Mouse (Mus musculus): ENCODE data around the gene Sys1. TPM values are rescaled to one million over a fixed set of nuclear protein-coding genes. Genes with fewer than 3 reads are reported as not detected.
A peak's percentile ranks its signal among the peaks of the same experiment; 100 is the strongest.

The Sys1 gene
- polyA plus RNA-seq, 1 experiment from 2014 or later: 54.4 TPM

DNA sequence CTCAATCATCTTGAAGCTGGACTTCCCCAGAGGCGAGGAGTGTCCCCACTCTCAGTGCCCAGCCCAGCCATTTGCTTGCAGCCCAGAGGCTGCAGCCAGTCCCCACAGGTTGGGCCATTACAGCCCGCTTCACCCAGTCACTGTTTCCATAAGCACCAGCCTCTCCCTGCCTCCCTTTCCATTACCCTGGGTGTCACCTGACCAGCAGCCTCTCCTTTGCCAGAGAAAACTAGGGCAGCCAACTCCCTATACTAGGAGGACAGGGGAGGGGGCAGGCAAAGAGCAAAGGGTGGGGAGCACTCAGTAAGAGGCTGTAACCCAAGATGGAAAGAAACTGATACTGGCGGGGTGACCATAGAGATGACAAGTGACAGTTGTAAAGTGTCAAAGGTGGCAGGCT, 19.8 kb upstream of the Sys1 start:
- WGBS: 41% methylated on average over 3 of the region's 3 CpGs
- Histone ChIP-seq H3K27me3 (ENCODE audit: low read depth, poor library complexity, severe bottlenecking) (peaks cover 43% of the 10 kb centered on the region), H3K4me1 (peaks cover 87% of the 10 kb centered on the region), H3K4me3 (peak overlapping the region; percentile 24; the same call in 1 of the 2 replicates), H3K27ac (peak overlapping the region; percentile 77), H3K9me3 (replicated peaks) (no peaks in the 10 kb centered on the region), H3K36me3 (no peaks in the 10 kb centered on the region)
- DNase-seq (ENCODE audit: low spot score): no peak

DNA sequence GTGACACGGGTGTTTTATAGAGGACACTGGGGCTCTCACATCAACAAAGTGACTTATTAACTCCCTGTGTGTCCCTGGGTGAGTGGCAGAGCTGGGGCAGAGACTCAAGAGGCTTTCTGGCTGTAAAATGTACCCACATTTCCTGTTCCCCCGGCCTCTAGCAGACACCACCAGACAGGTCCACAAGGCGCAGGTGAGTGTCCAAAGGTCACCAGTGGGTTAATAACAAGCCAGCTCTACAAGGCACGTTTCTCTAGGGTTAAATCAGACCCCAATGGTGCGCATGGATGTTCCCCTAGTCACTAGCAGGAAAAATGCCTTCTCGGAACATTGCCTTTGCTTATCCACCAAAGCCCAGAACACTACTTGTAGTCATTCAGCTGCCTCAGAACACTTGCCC, 19.1 kb upstream of the Sys1 start:
- Histone ChIP-seq H3K4me3 (no peak overlapping the region), H3K9me3 (replicated peaks) (no peaks in the 10 kb centered on the region), H3K4me1 (peaks cover 87% of the 10 kb centered on the region), H3K27me3 (ENCODE audit: low read depth, poor library complexity, severe bottlenecking) (peaks cover 46% of the 10 kb centered on the region), H3K27ac (no peak overlapping the region), H3K36me3 (no peaks in the 10 kb centered on the region)
- no peak for DNase-seq (ENCODE audit: low spot score)
- WGBS: 68% methylated on average over 6 of the region's 6 CpGs

DNA sequence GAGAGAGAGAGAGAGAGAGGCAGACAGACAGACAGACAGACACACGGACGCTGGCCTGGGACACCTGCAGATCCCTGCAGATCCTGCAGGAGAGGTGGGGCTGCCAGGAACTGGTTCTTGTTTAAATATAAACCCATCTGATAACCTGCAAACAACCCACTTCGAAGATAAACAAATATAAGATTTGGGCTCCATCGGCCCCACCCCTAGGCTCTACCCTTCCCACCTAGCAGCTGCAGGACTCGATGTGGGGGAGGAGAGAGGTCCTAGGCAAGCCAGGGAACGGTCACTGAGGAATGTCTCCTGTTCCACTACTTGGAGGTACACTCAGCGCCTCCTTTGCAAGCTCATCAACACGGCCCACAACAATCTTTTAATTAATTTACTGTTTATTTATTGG, 18.5 kb upstream of the Sys1 start:
- H3K4me1 ChIP-seq: peaks cover 87% of the 10 kb centered on the region

DNA sequence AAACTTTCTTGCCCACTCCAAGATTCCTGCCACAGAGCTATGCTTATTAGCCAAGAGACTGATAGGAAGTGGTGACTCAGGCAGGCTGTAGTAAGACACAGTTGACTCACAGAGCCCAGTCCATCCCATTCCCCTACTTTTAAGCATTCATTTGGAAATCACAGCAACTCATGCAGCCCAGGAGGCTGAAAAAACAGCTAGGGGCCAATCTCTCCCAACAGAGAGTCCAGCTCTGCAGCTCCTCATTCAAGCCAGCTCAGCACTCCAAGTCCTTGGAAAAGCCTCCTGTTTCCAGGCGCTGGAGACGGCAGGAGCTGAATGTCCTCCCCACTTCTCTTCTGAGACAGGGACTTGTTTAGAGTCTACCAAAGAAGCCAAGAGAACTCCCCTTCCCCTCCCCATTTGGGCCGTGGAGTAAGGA, 17.8 kb upstream of the Sys1 start:
- no peak for DNase-seq (ENCODE audit: low spot score)
- WGBS: 75% methylated on average over 3 of the region's 3 CpGs
- Histone ChIP-seq H3K9me3 (replicated peaks) (no peaks in the 10 kb centered on the region), H3K4me3 (no peak overlapping the region), H3K27ac (no peak overlapping the region), H3K27me3 (ENCODE audit: low read depth, poor library complexity, severe bottlenecking) (peaks cover 46% of the 10 kb centered on the region), H3K4me1 (peaks cover 92% of the 10 kb centered on the region), H3K36me3 (no peaks in the 10 kb centered on the region)

More for the DNA sequence above, 18.5 kb upstream of the Sys1 start:
- WGBS: 56% methylated on average over 8 of the region's 8 CpGs
- H3K27ac ChIP-seq: no peak overlapping the region
- no peaks in the 10 kb centered on the region for H3K36me3 ChIP-seq
- no peak for DNase-seq (ENCODE audit: low spot score)
- H3K9me3 ChIP-seq (replicated peaks): no peaks in the 10 kb centered on the region
- H3K4me3 ChIP-seq: no peak overlapping the region
- H3K27me3 ChIP-seq (ENCODE audit: low read depth, poor library complexity, severe bottlenecking): peaks cover 46% of the 10 kb centered on the region

DNA sequence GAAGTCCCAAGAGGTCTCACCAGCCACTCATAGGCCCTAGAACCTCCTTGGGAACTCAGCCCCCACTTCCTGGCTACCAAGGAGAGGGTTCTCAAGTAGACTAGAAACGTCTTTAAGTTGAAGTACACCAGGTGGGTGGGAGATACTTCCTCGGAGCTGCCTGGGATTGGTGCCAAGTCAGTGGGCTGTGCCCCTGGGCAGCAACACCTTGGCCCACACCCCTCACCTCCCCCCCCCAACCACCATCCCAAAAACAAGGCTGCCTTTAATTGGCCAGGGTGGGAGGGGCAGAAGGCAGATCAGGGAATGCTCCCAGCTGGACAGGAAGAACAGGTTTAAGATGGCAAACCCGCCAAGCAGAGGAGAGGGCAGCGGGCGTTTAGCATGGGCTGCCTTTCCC, 16.4 kb upstream of the Sys1 start:
- WGBS: 70% methylated on average over 5 of the region's 5 CpGs
- H3K4me3 ChIP-seq: no peak overlapping the region
- H3K36me3 ChIP-seq: no peaks in the 10 kb centered on the region
- no peak overlapping the region for H3K27ac ChIP-seq
- DNase-seq (ENCODE audit: low spot score): no peak
- H3K4me1 ChIP-seq: peaks cover 80% of the 10 kb centered on the region
- H3K27me3 ChIP-seq (ENCODE audit: low read depth, poor library complexity, severe bottlenecking): peaks cover 48% of the 10 kb centered on the region
- no peaks in the 10 kb centered on the region for H3K9me3 ChIP-seq (replicated peaks)

DNA sequence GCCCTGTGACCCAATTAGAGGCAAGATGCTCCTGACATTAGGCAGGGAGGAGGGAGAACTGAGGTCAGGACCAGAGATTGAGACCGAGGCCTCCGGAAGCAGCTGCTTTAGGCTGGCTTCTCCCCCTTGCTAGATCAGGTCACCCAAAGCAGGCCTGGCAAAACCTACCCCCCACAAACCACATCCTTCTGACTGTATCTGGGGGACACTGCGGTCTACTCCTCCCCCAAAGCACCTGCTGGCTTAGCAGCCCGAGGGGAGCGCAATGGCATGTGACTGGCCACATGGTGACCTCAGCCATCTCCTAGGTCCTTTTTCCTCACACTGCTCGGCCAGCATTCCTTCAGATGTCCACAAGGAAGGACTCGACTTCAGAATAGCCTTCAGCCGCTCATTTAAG, 15.6 kb upstream of the Sys1 start:
- 34% methylated on average over 8 of the region's 8 CpGs for WGBS
- Histone ChIP-seq H3K27me3 (ENCODE audit: low read depth, poor library complexity, severe bottlenecking) (peaks cover 50% of the 10 kb centered on the region), H3K36me3 (no peaks in the 10 kb centered on the region), H3K4me1 (peaks cover 72% of the 10 kb centered on the region), H3K9me3 (replicated peaks) (no peaks in the 10 kb centered on the region), H3K27ac (0 out of 2 replicates have a peak overlapping the region, but pooled peaks have one; percentile 14), H3K4me3 (peak overlapping the region; percentile 68)
- DNase-seq (ENCODE audit: low spot score): no peak

DNA sequence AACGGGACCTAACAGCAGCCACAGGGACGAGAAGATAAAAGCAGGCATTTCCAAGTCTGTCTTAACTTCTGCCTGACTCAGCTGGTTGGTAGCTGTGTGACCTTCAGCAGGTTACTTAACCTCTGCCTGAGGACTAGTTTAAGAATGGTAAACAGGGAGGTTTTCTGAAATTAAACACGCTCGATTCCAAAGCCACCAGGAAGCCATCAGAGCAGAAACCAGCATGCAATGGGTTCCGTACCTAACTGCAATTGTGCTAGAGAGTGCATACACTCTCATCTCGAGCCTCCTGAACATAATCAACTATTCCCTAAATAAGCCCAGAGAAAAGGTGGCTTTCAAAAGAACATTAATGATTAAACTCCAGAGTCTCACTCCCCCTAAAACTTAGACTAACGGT, 15.0 kb upstream of the Sys1 start:
- Histone ChIP-seq H3K4me3 (peak overlapping the region; percentile 68), H3K27me3 (ENCODE audit: low read depth, poor library complexity, severe bottlenecking) (peaks cover 48% of the 10 kb centered on the region), H3K36me3 (no peaks in the 10 kb centered on the region), H3K9me3 (replicated peaks) (no peaks in the 10 kb centered on the region), H3K4me1 (peaks cover 66% of the 10 kb centered on the region), H3K27ac (0 out of 2 replicates have a peak overlapping the region, but pooled peaks have one; percentile 14)
- DNase-seq (ENCODE audit: low spot score): no peak
- 33% methylated on average over 7 of the region's 7 CpGs for WGBS

DNA sequence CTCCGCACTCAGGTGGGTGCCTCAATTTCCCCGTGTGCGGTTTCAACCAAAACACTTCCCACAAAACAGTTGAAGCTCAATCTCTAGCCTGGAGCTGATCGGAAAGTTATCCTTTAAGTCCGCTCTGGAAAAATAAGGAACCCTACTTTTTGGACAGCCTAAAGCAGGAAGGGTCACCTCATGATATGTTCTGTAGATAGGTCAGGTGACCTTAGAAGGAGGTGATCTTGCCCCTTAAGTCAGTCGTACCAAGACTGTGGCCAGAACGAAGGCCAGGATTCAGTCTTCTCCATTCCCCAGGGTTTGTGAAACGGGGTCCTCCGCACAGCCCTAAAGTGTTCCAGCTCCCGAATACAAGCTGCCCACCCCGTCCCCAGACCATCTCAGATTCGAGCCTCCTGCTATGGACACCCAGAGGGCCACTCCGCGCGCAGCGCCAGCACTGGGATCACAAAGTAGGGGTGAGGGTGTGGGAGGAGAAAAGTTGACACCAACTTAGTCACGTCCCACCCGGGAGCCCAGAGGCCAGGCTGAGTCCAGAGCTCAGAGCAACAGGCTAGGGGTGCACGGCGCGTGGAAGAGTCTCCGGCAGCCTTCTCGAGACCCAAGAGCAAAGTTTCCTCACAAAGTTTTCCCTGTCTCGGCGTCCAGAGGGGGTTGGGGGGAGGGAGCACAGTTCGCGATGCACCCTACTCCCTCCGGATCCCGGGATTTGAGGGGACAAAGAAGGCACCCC, 14.3 kb upstream of the Sys1 start:
- 1% methylated on average over 29 of the region's 29 CpGs for WGBS
- H3K36me3 ChIP-seq: no peaks in the 10 kb centered on the region
- H3K27me3 ChIP-seq (ENCODE audit: low read depth, poor library complexity, severe bottlenecking): peaks cover 48% of the 10 kb centered on the region
- H3K9me3 ChIP-seq (replicated peaks): no peaks in the 10 kb centered on the region
- peaks cover 58% of the 10 kb centered on the region for H3K4me1 ChIP-seq
- H3K4me3 ChIP-seq: peak overlapping the region; percentile 68
- peak; percentile 64 for DNase-seq (ENCODE audit: low spot score)
- H3K27ac ChIP-seq: peak overlapping the region; percentile 88

DNA sequence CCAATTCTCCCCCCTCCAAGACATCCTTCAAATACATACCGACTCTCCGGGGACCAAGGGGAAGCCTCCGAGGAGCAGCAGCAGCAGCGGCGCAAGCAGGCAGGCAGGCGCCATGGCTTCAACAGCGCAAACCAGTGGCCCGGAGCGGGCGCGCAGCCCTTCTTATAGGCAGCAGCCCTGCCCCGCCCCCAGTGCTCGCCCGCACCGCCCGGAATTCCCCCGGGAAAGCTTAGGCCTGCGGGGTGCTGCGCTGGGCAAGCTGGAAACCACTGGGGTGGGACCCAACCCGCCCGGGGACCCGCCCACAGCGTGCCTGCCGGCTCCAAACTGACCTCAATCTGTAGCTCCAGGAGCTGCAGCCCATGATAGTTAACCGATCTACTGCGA, 13.7 kb upstream of the Sys1 start:
- Histone ChIP-seq H3K27ac (peak overlapping the region; percentile 88), H3K9me3 (replicated peaks) (no peaks in the 10 kb centered on the region), H3K4me1 (peaks cover 53% of the 10 kb centered on the region), H3K27me3 (ENCODE audit: low read depth, poor library complexity, severe bottlenecking) (peaks cover 48% of the 10 kb centered on the region), H3K4me3 (peak overlapping the region; percentile 68), H3K36me3 (no peaks in the 10 kb centered on the region)
- peak; percentile 89 for DNase-seq (ENCODE audit: low spot score)
- under 1% methylated on average over 26 of the region's 26 CpGs for WGBS

DNA sequence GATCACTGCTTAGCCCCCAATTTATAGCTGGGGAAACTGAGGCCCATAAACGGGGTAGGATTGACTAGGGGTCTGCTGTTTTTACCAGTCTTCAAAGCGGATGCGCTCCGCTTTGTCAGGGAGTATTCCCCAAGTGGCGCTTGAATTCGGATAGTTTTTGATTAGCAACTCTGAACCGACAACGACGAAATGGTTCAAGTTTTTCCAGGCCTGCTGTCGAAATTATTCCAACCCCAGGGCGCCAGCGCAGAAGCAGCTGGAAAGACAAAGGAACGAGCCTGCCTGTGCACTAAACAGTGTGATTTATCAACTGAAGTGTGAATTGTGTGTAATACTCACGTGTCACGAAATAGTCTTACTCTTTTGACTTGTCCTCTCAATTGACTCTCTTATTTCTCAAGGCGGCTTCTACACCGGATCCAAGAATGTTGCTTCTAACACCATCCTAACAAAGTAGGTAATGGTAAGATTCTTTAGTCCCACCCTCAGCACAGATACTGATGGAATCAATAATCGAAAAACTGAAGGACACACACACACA, 13.2 kb upstream of the Sys1 start, which contains the start of gene Sdc4:
Gene Sdc4, minus strand, starts transcription at position 428 of the 541 bp plus-strand sequence.
- H3K9me3 ChIP-seq (replicated peaks): no peaks in the 10 kb centered on the region
- WGBS: 7% methylated on average over 18 of the region's 18 CpGs
- H3K27ac ChIP-seq: peak within 1 kb of the TSS; percentile 88

DNA sequence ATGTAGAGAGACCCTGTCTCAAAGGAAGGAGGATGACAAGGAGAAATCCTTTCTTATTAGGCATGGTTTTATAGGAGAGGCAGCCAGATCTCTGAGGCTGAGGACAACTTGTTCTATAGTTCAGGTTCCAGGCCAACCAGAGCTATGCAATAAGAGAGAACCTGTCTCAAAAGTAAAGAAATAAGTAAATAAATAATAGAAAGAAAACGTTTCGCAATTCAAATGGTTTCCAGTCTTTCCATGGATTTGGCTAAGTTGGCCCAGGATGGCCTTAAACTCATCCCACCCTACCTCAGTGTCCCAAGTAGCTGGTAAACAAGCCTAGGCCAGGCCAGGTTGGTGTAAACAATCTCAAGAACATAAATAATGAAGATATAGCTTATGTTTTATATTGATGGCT, 12.1 kb upstream of the Sys1 start:
- no peaks in the 10 kb centered on the region for H3K36me3 ChIP-seq
- no peak overlapping the region for H3K27ac ChIP-seq
- 80% methylated on average over 2 of the region's 2 CpGs for WGBS
- peaks cover 42% of the 10 kb centered on the region for H3K27me3 ChIP-seq (ENCODE audit: low read depth, poor library complexity, severe bottlenecking)
- no peaks in the 10 kb centered on the region for H3K9me3 ChIP-seq (replicated peaks)
- no peak overlapping the region for H3K4me3 ChIP-seq
- no peak for DNase-seq (ENCODE audit: low spot score)
- peaks cover 41% of the 10 kb centered on the region for H3K4me1 ChIP-seq

More for the DNA sequence above, 13.2 kb upstream of the Sys1 start, which contains the start of gene Sdc4:
- peaks cover 48% of the 10 kb centered on the region for H3K27me3 ChIP-seq (ENCODE audit: low read depth, poor library complexity, severe bottlenecking)
- no peaks in the 10 kb centered on the region for H3K36me3 ChIP-seq
- peaks cover 48% of the 10 kb centered on the region for H3K4me1 ChIP-seq
- no peak for DNase-seq (ENCODE audit: low spot score)
- peak within 1 kb of the TSS; percentile 68 for H3K4me3 ChIP-seq

DNA sequence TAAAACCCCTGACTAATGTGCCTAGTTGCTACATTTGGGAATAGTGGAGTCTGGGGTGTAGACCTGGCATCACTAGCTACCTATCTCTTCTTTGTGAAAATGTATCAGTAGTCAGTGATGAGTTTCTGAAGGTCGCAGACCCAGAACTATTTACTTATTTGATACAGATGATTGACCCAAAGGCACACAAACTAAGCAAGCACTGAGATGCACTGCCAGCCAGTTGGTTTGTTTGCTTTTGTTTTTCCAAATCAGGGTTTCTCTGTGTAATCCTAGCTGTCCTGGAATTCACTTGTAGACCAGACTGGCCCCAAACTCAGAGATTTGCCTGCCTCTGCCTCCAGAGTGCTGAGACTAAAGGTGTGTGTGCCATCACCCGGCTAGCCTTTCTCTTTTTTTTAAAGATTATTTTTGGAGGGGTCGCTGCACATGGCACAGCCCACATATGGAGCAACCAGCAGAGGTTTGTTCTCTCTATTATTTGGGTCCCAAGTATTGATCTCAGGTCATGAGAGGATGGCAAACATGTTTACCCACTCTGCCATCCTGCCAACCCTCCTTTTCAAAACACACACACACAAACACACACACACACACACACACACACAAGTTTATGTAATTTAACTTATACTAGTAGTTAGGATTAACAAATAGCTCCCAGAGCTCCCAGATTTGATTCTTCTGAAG, 11.2 kb upstream of the Sys1 start:
- Histone ChIP-seq H3K27ac (no peak overlapping the region), H3K4me1 (peaks cover 34% of the 10 kb centered on the region), H3K4me3 (no peak overlapping the region), H3K36me3 (no peaks in the 10 kb centered on the region), H3K27me3 (ENCODE audit: low read depth, poor library complexity, severe bottlenecking) (peaks cover 34% of the 10 kb centered on the region), H3K9me3 (replicated peaks) (no peaks in the 10 kb centered on the region)
- DNase-seq (ENCODE audit: low spot score): no peak
- 83% methylated on average over 3 of the region's 3 CpGs for WGBS

DNA sequence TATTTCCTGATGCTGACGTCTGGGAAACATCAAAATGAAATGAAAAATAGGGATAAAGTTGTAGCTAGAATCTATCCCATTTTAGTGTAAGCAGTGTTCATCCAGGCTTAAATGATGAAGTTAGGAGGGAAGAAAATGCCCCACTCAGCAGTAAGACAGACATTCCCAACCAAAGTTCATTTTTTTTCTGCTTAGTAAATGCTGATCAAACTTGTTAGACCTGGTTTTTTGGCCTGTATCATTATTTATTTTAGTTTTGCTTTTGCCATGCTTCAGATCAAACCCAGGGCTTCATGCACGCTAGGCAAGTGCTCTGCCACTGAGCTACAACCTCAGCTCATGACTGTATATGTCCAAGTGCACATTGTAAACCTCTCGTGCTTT, 10.7 kb upstream of the Sys1 start:
- peaks cover 28% of the 10 kb centered on the region for H3K4me1 ChIP-seq
- DNase-seq (ENCODE audit: low spot score): no peak
- H3K27me3 ChIP-seq (ENCODE audit: low read depth, poor library complexity, severe bottlenecking): peaks cover 30% of the 10 kb centered on the region
- whole genome bisulfite sequencing: 82% methylated on average over 3 of the region's 3 CpGs
- H3K27ac ChIP-seq: no peak overlapping the region
- no peak overlapping the region for H3K4me3 ChIP-seq
- no peaks in the 10 kb centered on the region for H3K9me3 ChIP-seq (replicated peaks)
- H3K36me3 ChIP-seq: no peaks in the 10 kb centered on the region
